Mouse (Mus musculus) intestine, postnatal 0 days (tissue): ENCODE results near the gene 1700088E04Rik. TPM values are rescaled to one million over a fixed set of nuclear protein-coding genes. Genes with fewer than 3 reads are reported as not detected.
A peak's percentile ranks its signal among the peaks of the same experiment; 100 is the strongest.

ENCODE experiments used
- ATAC-seq: fragments of 200-750 bp; cut with Nextera tagmentation; 2 replicates; pipeline ENCODE4 v1.8.0; 2017; ENCODE audit warnings: mild to moderate bottlenecking, moderate TSS enrichment, moderate library complexity
- H3K27ac ChIP-seq: fragments of 300-500 bp; sonication (generic); 2 replicates; pipeline ENCODE4 v1.5.1; 2014; ENCODE audit warnings: mild to moderate bottlenecking, low read depth, low read length, moderate library complexity
- H3K27me3 ChIP-seq: fragments of 300-500 bp; sonication (generic); replicated peaks from 2 replicates; pipeline ENCODE4 v1.6.1; 2014; ENCODE audit warnings: low read length, mixed read lengths; ENCODE audit not compliant: control insufficient read depth, insufficient read depth
- H3K36me3 ChIP-seq: fragments of 300-500 bp; sonication (generic); 2 replicates; pipeline ENCODE4 v1.6.1; 2014; ENCODE audit warnings: mild to moderate bottlenecking, moderate library complexity; ENCODE audit not compliant: control insufficient read depth, insufficient read depth
- H3K4me1 ChIP-seq: fragments of 300-500 bp; sonication (generic); replicated peaks from 2 replicates; pipeline ENCODE4 v1.6.1; 2014; ENCODE audit warnings: antibody characterized with exemption, low read length, mixed read lengths; ENCODE audit not compliant: control insufficient read depth, insufficient read depth
- H3K4me2 ChIP-seq: fragments of 300-500 bp; sonication (generic); replicated peaks from 2 replicates; pipeline ENCODE4 v1.6.1; 2014; ENCODE audit warnings: low read depth, mild to moderate bottlenecking, moderate library complexity
- H3K4me3 ChIP-seq: fragments of 300-500 bp; sonication (generic); 2 replicates; pipeline ENCODE4 v1.5.1; 2014; ENCODE audit warnings: low read depth, low read length
- H3K9ac ChIP-seq: fragments of 300-500 bp; sonication (generic); 2 replicates; pipeline ENCODE4 v1.6.1; 2014; ENCODE audit warnings: mild to moderate bottlenecking, low read depth, low read length
- H3K9me3 ChIP-seq: fragments of 300-500 bp; sonication (generic); 2 replicates; pipeline ENCODE4 v1.6.1; 2016; ENCODE audit warnings: mixed run types; ENCODE audit not compliant: control insufficient read depth
- CTCF ChIP-seq: sonication (generic); IDR thresholded peaks from 2 replicates; pipeline ENCODE4 v1.5.1; 2016; ENCODE audit warnings: low read depth, mild to moderate bottlenecking, control low read depth, antibody characterized with exemption, moderate library complexity
- WGBS: fragments of 180-500 bp; shearing (Covaris S2); extraction: QIAGEN DNeasy Blood & Tissue Kit; methylation state at CpG from one replicate; pipeline ENCODE4 v1.1.7; 2014; 5-methylcytosine and 5-hydroxymethylcytosine counted together
- polyA plus RNA-seq: library from polyadenylated mRNA; unstranded; fragments of >200 nt; fragmentation: Nextera tagmentation; extraction: Ambion mirVana; gene quantifications from 2 replicates; pipeline ENCODE4 v1.2.1, GENCODE M21; 2015

The 1700088E04Rik gene
- polyA plus RNA-seq, 1 experiment from 2014 or later, result 5.2 TPM

DNA sequence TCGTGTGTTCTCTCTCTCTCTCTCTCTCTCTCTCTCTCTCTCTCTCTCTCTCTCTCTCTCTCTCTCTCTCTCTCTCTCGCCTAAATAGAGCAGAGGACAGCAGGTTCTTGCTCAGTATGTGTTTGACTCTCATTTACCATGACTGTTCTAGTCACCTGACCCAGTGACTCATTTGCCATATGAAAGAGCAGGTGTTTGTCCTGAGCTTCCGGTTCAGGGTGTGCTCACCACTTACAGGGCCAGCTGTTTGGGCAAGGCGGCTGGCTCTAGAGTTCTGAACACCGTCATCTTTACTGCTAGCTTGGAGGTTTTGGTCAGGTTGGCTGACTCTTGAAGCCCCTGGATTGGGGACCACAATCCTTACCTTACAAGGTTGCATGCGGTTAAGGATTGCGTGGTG, 4.5 kb upstream of the 1700088E04Rik start:
- no peak overlapping the region for H3K4me2 ChIP-seq
- H3K4me1 ChIP-seq, result 0 out of 2 replicates have a peak, but pooled peaks cover 3% of the 10 kb centered on the region
- no peak for TF ChIP-seq CTCF
- WGBS, result 68% methylated on average over 7 of the region's 7 CpGs
- H3K27me3 ChIP-seq, result no peaks in the 10 kb centered on the region
- H3K4me3 ChIP-seq, result no peak overlapping the region
- H3K9me3 ChIP-seq, result no peaks in the 10 kb centered on the region
- no peak overlapping the region for H3K9ac ChIP-seq
- peaks cover 49% of the 10 kb centered on the region for H3K36me3 ChIP-seq
- peak; percentile 42; the same call in 1 of the 2 replicates for ATAC-seq
- H3K27ac ChIP-seq, result no peak overlapping the region

DNA sequence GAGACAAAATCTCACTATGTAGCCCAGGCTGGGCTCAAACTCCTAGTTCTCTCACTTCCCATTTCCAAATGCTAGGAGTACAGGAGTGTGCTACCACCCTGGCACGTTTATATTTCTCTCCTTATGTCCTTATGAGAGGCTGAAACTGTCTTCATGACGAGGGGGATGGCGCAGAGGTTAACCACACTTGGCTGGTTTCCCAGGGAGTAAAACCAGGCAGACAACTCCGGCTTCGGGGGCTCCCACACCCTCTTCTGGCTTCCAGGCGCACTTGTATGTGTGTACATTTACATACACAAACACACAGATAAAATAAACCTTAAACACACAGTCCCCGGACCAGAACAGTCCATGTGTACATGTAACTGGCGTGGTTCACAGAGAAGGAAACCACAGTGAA, 3.0 kb upstream of the 1700088E04Rik start:
- no peak overlapping the region for H3K4me2 ChIP-seq
- no peak overlapping the region for H3K9ac ChIP-seq
- no peak overlapping the region for H3K27ac ChIP-seq
- H3K9me3 ChIP-seq, result no peaks in the 10 kb centered on the region
- H3K4me1 ChIP-seq, result 0 out of 2 replicates have a peak, but pooled peaks cover 3% of the 10 kb centered on the region
- no peaks in the 10 kb centered on the region for H3K27me3 ChIP-seq
- peaks cover 38% of the 10 kb centered on the region for H3K36me3 ChIP-seq
- no peak for TF ChIP-seq CTCF
- ATAC-seq, result no peak
- H3K4me3 ChIP-seq, result no peak overlapping the region
- 52% methylated on average over 8 of the region's 8 CpGs for WGBS

- TF ChIP-seq CTCF, result no peak
- H3K4me3 ChIP-seq, result no peak overlapping the region
- H3K9me3 ChIP-seq, result no peaks in the 10 kb centered on the region
- 0 out of 2 replicates have a peak, but pooled peaks cover 3% of the 10 kb centered on the region for H3K4me1 ChIP-seq
- no peaks in the 10 kb centered on the region for H3K27me3 ChIP-seq
- WGBS, result 83% methylated on average over 12 of the region's 12 CpGs
- no peak overlapping the region for H3K27ac ChIP-seq
- no peak overlapping the region for H3K9ac ChIP-seq
- no peak overlapping the region for H3K4me2 ChIP-seq
- no peak for ATAC-seq
- peaks cover 38% of the 10 kb centered on the region for H3K36me3 ChIP-seq
Measured at GRCm38 (mm10) chr15:79143316-79143715, 2.3 kb upstream of the 1700088E04Rik start.

GRCm38 (mm10) chr15:79141566-79141917, 489 bp upstream of the 1700088E04Rik start:
- H3K9me3 ChIP-seq, result no peaks in the 10 kb centered on the region
- no peak overlapping the region; the same call in 1 of the 2 replicates for H3K27ac ChIP-seq
- no peak for TF ChIP-seq CTCF
- ATAC-seq, result no peak; the same call in 1 of the 2 replicates
- peak overlapping the region; percentile 61 for H3K9ac ChIP-seq
- peaks cover 21% of the 10 kb centered on the region for H3K36me3 ChIP-seq
- H3K4me2 ChIP-seq, result peak overlapping the region; percentile 84
- no peaks in the 10 kb centered on the region for H3K27me3 ChIP-seq
- WGBS, result 2% methylated on average over 7 of the region's 7 CpGs
- peak overlapping the region; percentile 77 for H3K4me3 ChIP-seq
- 0 out of 2 replicates have a peak, but pooled peaks cover 3% of the 10 kb centered on the region for H3K4me1 ChIP-seq

DNA sequence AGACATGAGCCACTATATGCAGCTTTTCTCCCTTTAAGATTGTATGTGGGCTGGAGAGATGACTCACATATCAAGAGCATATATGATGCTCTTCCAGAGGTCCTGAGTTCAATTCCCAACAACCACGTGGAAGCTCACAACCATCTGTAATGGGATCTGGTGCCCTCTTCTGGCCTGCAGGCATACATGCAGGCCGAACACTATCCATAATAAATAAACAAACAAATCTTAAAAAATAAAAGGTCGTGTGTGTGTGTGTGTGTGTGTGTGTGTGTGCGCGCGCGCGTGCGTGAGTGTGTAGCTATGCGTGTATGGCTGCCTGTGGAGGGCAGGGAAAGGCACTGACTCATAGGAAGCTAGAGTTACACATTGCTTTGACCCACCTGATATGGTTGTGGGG, 1.4 kb downstream of the 1700088E04Rik start:
- Histone ChIP-seq H3K27ac (no peak overlapping the region), H3K27me3 (no peaks in the 10 kb centered on the region), H3K9ac (no peak overlapping the region), H3K9me3 (no peaks in the 10 kb centered on the region), H3K4me3 (no peak overlapping the region), H3K4me2 (no peak overlapping the region), H3K36me3 (peaks cover 7% of the 10 kb centered on the region), H3K4me1 (0 out of 2 replicates have a peak, but pooled peaks cover 3% of the 10 kb centered on the region)
- peak; percentile 75 for TF ChIP-seq CTCF
- ATAC-seq, result no peak
- WGBS, result 57% methylated on average over 10 of the region's 10 CpGs

- no peak for ATAC-seq
- no peak overlapping the region for H3K4me3 ChIP-seq
- WGBS, result 70% methylated on average over 11 of the region's 11 CpGs
- H3K9ac ChIP-seq, result no peak overlapping the region
- H3K4me2 ChIP-seq, result no peak overlapping the region
- no peak overlapping the region for H3K27ac ChIP-seq
- no peak for TF ChIP-seq CTCF
- H3K27me3 ChIP-seq, result no peaks in the 10 kb centered on the region
- no peaks in the 10 kb centered on the region for H3K9me3 ChIP-seq
- H3K36me3 ChIP-seq, result peaks cover 27% of the 10 kb centered on the region
- 0 out of 2 replicates have a peak, but pooled peaks cover 3% of the 10 kb centered on the region for H3K4me1 ChIP-seq
Measured at GRCm38 (mm10) chr15:79135783-79136575, 5.1 kb downstream of the 1700088E04Rik start.
